Mouse (Mus musculus) brown adipose tissue, adult 24 weeks (tissue): Measurements from ENCODE around the gene Phlpp1. TPM values are rescaled to one million over a fixed set of nuclear protein-coding genes. Genes with fewer than 3 reads are reported as not detected.

Experiments used
- H3K27ac ChIP-seq: fragments of 200-500 bp; replicated peaks from 2 replicates; pipeline ENCODE4 v1.5.1; 2012; ENCODE audit warnings: low read depth, mild to moderate bottlenecking, low read length
- H3K4me1 ChIP-seq: fragments of 200-500 bp; 2 replicates; pipeline ENCODE4 v1.6.1; 2012; ENCODE audit warnings: low read length, mixed read lengths; ENCODE audit not compliant: control insufficient read depth, insufficient read depth, insufficient read length
- H3K4me3 ChIP-seq: fragments of 200-500 bp; 2 replicates; pipeline ENCODE4 v1.5.1; 2012; ENCODE audit warnings: low read depth, mild to moderate bottlenecking, low read length, moderate library complexity; ENCODE audit not compliant: insufficient read depth
- polyA plus RNA-seq: library from polyadenylated mRNA; stranded (reverse); fragments of >200 nt; gene quantifications from 2 replicates; pipeline ENCODE4 v1.2.4, GENCODE M21; 2012; ENCODE audit not compliant: missing spikeins, insufficient read depth, insufficient read length

Phlpp1 gene
- polyA plus RNA-seq, 1 experiment: 7.5 TPM

GRCm38 (mm10) chr1:106155087-106155567 is 16.4 kb upstream of the Phlpp1 start:
- Histone ChIP-seq H3K27ac (no peak overlapping the region), H3K4me3 (no peak overlapping the region), H3K4me1 (no peaks in the 10 kb centered on the region)

GRCm38 (mm10) chr1:106155702-106156101 is 15.8 kb upstream of the Phlpp1 start:
- Histone ChIP-seq H3K4me1 (no peaks in the 10 kb centered on the region), H3K4me3 (no peak overlapping the region), H3K27ac (no peak overlapping the region)

GRCm38 (mm10) chr1:106157961-106158515 is 13.5 kb upstream of the Phlpp1 start:
- Histone ChIP-seq H3K4me1 (no peaks in the 10 kb centered on the region), H3K4me3 (no peak overlapping the region), H3K27ac (no peak overlapping the region)

- no peak overlapping the region for H3K4me3 ChIP-seq
- no peaks in the 10 kb centered on the region for H3K4me1 ChIP-seq
- H3K27ac ChIP-seq: no peak overlapping the region
These were observed 11.9 kb upstream of the Phlpp1 start for GRCm38 (mm10) chr1:106159667-106160066.

GRCm38 (mm10) chr1:106160916-106161315 is 10.6 kb upstream of the Phlpp1 start:
- Histone ChIP-seq H3K27ac (no peak overlapping the region), H3K4me1 (no peaks in the 10 kb centered on the region; the same call in 1 of the 2 replicates), H3K4me3 (no peak overlapping the region)

- no peaks in the 10 kb centered on the region; the same call in 1 of the 2 replicates for H3K4me1 ChIP-seq
- no peak overlapping the region for H3K4me3 ChIP-seq
- H3K27ac ChIP-seq: no peak overlapping the region
These were observed 9.0 kb upstream of the Phlpp1 start for GRCm38 (mm10) chr1:106162581-106162980.

- Histone ChIP-seq H3K4me3 (no peak overlapping the region), H3K27ac (no peak overlapping the region), H3K4me1 (no peaks in the 10 kb centered on the region; the same call in 1 of the 2 replicates)
These were observed 8.2 kb upstream of the Phlpp1 start for GRCm38 (mm10) chr1:106163401-106163800.

- Histone ChIP-seq H3K4me3 (no peak overlapping the region), H3K4me1 (no peaks in the 10 kb centered on the region; the same call in 1 of the 2 replicates), H3K27ac (no peak overlapping the region)
These were observed 7.4 kb upstream of the Phlpp1 start for GRCm38 (mm10) chr1:106164111-106164510.

GRCm38 (mm10) chr1:106168001-106168400 is 3.6 kb upstream of the Phlpp1 start:
- H3K4me1 ChIP-seq: no peaks in the 10 kb centered on the region; the same call in 1 of the 2 replicates
- H3K4me3 ChIP-seq: no peak overlapping the region
- H3K27ac ChIP-seq: no peak overlapping the region

GRCm38 (mm10) chr1:106168801-106169200 is 2.8 kb upstream of the Phlpp1 start:
- H3K27ac ChIP-seq: no peak overlapping the region
- H3K4me1 ChIP-seq: no peaks in the 10 kb centered on the region; the same call in 1 of the 2 replicates

GRCm38 (mm10) chr1:106169741-106170265 is 1.7 kb upstream of the Phlpp1 start:
- Histone ChIP-seq H3K27ac (no peak overlapping the region), H3K4me1 (no peaks in the 10 kb centered on the region; the same call in 1 of the 2 replicates), H3K4me3 (no peak overlapping the region)

More at GRCm38 (mm10) chr1:106168801-106169200, 2.8 kb upstream of the Phlpp1 start:
- no peak overlapping the region for H3K4me3 ChIP-seq

GRCm38 (mm10) chr1:106172301-106172930 is 864 bp downstream of the Phlpp1 start:
- Histone ChIP-seq H3K4me3 (peak overlapping the region; percentile 94), H3K4me1 (peaks cover 4% of the 10 kb centered on the region), H3K27ac (peak overlapping the region; percentile 91)

- Histone ChIP-seq H3K4me1 (peaks cover 6% of the 10 kb centered on the region), H3K4me3 (peak overlapping the region; percentile 94), H3K27ac (peak overlapping the region; percentile 91)
These were observed 1.4 kb downstream of the Phlpp1 start for GRCm38 (mm10) chr1:106172931-106173371.

GRCm38 (mm10) chr1:106173621-106174156 is 2.1 kb downstream of the Phlpp1 start:
- Histone ChIP-seq H3K4me3 (peak overlapping the region; percentile 94), H3K27ac (peak overlapping the region; percentile 91), H3K4me1 (peaks cover 8% of the 10 kb centered on the region)

GRCm38 (mm10) chr1:106174598-106174997 is 3.0 kb downstream of the Phlpp1 start:
- peaks cover 8% of the 10 kb centered on the region for H3K4me1 ChIP-seq
- H3K4me3 ChIP-seq: no peak overlapping the region
- H3K27ac ChIP-seq: no peak overlapping the region
